ENCODE assay signal across 30 mouse cellular contexts in genomic region chr5:89678148-89678547, GRCm38 (mm10).
"Had no signal": no experiment of that assay in that cellular context is flagged by ENCODE, and none has a peak within 500 bp of the region (broad histone marks: within the 10 kb centered on the region; RNA-seq: fewer than 3 reads in every experiment).

No protein-coding gene starts in this region.

- H3K4me1 ChIP-seq: limb, embryonic 10.5 days; limb, embryonic 12.5 days; limb, embryonic 13.5 days; limb, embryonic 15.5 days; liver, embryonic 12.5 days; liver, embryonic 13.5 days; liver, embryonic 15.5 days; megakaryocyte, embryonic 14.5 days; midbrain, embryonic 10.5 days; midbrain, embryonic 12.5 days; midbrain, embryonic 13.5 days; midbrain, embryonic 15.5 days had no signal

- H3K4me3 ChIP-seq: left cerebral cortex, adult 2 months; limb, embryonic 10.5 days; limb, embryonic 12.5 days; limb, embryonic 13.5 days; limb, embryonic 15.5 days; liver, embryonic 12.5 days; liver, embryonic 13.5 days; liver, embryonic 15.5 days; lung, embryonic 15.5 days; megakaryocyte, embryonic 14.5 days; midbrain, embryonic 10.5 days; midbrain, embryonic 12.5 days; midbrain, embryonic 13.5 days; midbrain, embryonic 15.5 days; myocyte had no signal

- H3K9ac ChIP-seq: limb, embryonic 12.5 days; limb, embryonic 13.5 days; limb, embryonic 15.5 days; liver, embryonic 12.5 days; liver, embryonic 13.5 days; liver, embryonic 14.5 days; liver, embryonic 15.5 days; liver, postnatal 0 days; lung, embryonic 14.5 days; lung, embryonic 15.5 days; midbrain, embryonic 12.5 days; midbrain, embryonic 13.5 days; midbrain, embryonic 15.5 days had no signal

- H3K9me3 ChIP-seq: limb, embryonic 10.5 days; limb, embryonic 12.5 days; limb, embryonic 13.5 days; limb, embryonic 15.5 days; liver, embryonic 12.5 days; liver, embryonic 13.5 days; liver, embryonic 15.5 days; lung, embryonic 15.5 days; megakaryocyte, embryonic 14.5 days; midbrain, embryonic 10.5 days; midbrain, embryonic 12.5 days; midbrain, embryonic 13.5 days; midbrain, embryonic 15.5 days had no signal

- H3K27ac ChIP-seq: left cerebral cortex, adult 2 months; limb, embryonic 10.5 days; limb, embryonic 12.5 days; limb, embryonic 13.5 days; limb, embryonic 15.5 days; liver, embryonic 12.5 days; liver, embryonic 13.5 days; liver, embryonic 14.5 days; liver, embryonic 15.5 days; lung, embryonic 15.5 days; macrophage; midbrain, embryonic 10.5 days; midbrain, embryonic 12.5 days; midbrain, embryonic 13.5 days; midbrain, embryonic 15.5 days had no signal

- H3K36me3 ChIP-seq: limb, embryonic 10.5 days; limb, embryonic 12.5 days; liver, embryonic 12.5 days; liver, embryonic 13.5 days; liver, embryonic 15.5 days; lung, embryonic 15.5 days; midbrain, embryonic 12.5 days; midbrain, embryonic 13.5 days; midbrain, embryonic 15.5 days had no signal

- DNase-seq: left cerebral cortex, postnatal 4 days; liver; liver, embryonic 13.5 days; liver, postnatal 0 days; lung, adult 18-20 months; lung, adult 2 months; lung, embryonic 14.5 days; lung, postnatal 10 days; lung, postnatal 14 days; lung, postnatal 36 days; lung, postnatal 4 days; midbrain, embryonic 14.5 days had no signal

- ATAC-seq: liver, embryonic 12.5 days; liver, postnatal 0 days; lung, postnatal 0 days; midbrain, embryonic 13.5 days; midbrain, embryonic 15.5 days; midbrain, embryonic 16.5 days had no signal

- H3K27me3 ChIP-seq: limb, embryonic 12.5 days; limb, embryonic 13.5 days; limb, embryonic 15.5 days; liver, embryonic 12.5 days; liver, embryonic 13.5 days; liver, embryonic 15.5 days; lung, embryonic 15.5 days; megakaryocyte, embryonic 14.5 days; midbrain, embryonic 12.5 days; midbrain, embryonic 13.5 days; midbrain, embryonic 15.5 days had no signal
